Mouse (Mus musculus): ENCODE results near the gene Mgll. TPM values are rescaled to one million over a fixed set of nuclear protein-coding genes. Genes with fewer than 3 reads are reported as not detected.

Mgll gene
- total and polyA plus RNA-seq, 2 experiments = 81.3 to 158 TPM

- no peak for DNase-seq (ENCODE audit: extremely low read depth, low read depth, low spot score)
- Histone ChIP-seq H3K4me3 (ENCODE audit: insufficient read depth, low read depth, low read length) (no peak overlapping the region), H3K4me1 (ENCODE audit: control insufficient read depth, insufficient read depth, low read length) (peaks cover 2% of the 10 kb centered on the region; the same call in 1 of the 2 replicates), H3K27me3 (ENCODE audit: control insufficient read depth, insufficient read depth, low read length) (no peaks in the 10 kb centered on the region), H3K27ac (replicated peaks; ENCODE audit: insufficient read depth, low read depth, low read length) (no peak overlapping the region), H3K79me2 (ENCODE audit: control insufficient read depth, insufficient read depth, low read length) (peaks cover 12% of the 10 kb centered on the region; the same call in 1 of the 2 replicates), H3K36me3 (ENCODE audit: control insufficient read depth, insufficient read depth, low read length) (no peaks in the 10 kb centered on the region), H3K9ac (ENCODE audit: low read depth, low read length) (no peak overlapping the region)
- WGBS = 85% methylated on average over 9 of the region's 9 CpGs
- no peak for TF ChIP-seq POLR2A (IDR thresholded peaks at IDR 0.05; ENCODE audit: extremely low read depth, insufficient read depth, low read length)
- TF ChIP-seq CTCF (IDR thresholded peaks at IDR 0.05; ENCODE audit: low read depth, low read length) = no peak
Measured at GRCm38 (mm10) chr6:88791299-88791698, 67.1 kb downstream of the Mgll start.

DNA sequence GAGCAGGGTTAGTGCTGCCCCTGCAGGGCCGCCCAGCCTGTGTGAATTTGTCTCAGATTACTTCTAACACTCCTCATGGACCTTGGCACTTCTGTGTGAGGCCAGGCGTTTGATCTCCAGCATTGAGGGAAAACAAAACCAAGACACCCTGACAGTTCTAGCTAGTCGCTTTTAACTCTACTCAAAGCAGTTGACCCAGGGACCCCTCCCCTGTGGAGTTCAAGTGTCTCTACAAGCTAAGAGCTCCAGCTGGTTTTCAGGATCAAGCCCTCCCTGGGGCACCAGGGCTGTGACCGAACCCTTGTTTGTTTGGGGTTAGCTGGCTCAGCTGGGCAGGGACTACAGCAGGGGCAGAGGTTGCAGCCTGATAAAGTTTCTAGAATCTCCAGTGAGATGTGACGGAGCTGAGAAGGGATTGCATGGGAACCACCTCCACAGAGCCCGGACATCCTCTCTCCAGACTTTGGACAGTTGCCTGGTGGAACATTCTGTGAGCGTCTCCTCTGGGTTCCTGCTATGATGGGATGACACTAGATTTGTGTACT is 68.0 kb downstream of the Mgll start:
- no peaks in the 10 kb centered on the region for H3K36me3 ChIP-seq (ENCODE audit: control insufficient read depth, insufficient read depth, low read length)
- H3K79me2 ChIP-seq (ENCODE audit: control insufficient read depth, insufficient read depth, low read length) = peaks cover 18% of the 10 kb centered on the region; the same call in 1 of the 2 replicates
- no peak overlapping the region for H3K4me3 ChIP-seq (ENCODE audit: insufficient read depth, low read depth, low read length)
- peak; percentile 39 for DNase-seq (ENCODE audit: extremely low read depth, low read depth, low spot score)
- H3K27ac ChIP-seq (replicated peaks; ENCODE audit: insufficient read depth, low read depth, low read length) = peak overlapping the region; percentile 10; the same call in 1 of the 2 replicates
- H3K27me3 ChIP-seq (ENCODE audit: control insufficient read depth, insufficient read depth, low read length) = no peaks in the 10 kb centered on the region
- 25% methylated on average over 7 of the region's 7 CpGs for WGBS
- H3K9ac ChIP-seq (ENCODE audit: low read depth, low read length) = no peak overlapping the region
- 0 out of 2 replicates have a peak, but pooled peaks cover 2% of the 10 kb centered on the region for H3K4me1 ChIP-seq (ENCODE audit: control insufficient read depth, insufficient read depth, low read length)
- TF ChIP-seq CTCF (IDR thresholded peaks at IDR 0.05; ENCODE audit: low read depth, low read length) = no peak
- TF ChIP-seq POLR2A (IDR thresholded peaks at IDR 0.05; ENCODE audit: extremely low read depth, insufficient read depth, low read length) = no peak

- TF ChIP-seq CTCF (IDR thresholded peaks at IDR 0.05; ENCODE audit: low read depth, low read length) = no peak
- TF ChIP-seq POLR2A (IDR thresholded peaks at IDR 0.05; ENCODE audit: extremely low read depth, insufficient read depth, low read length) = no peak
- 75% methylated on average over 2 of the region's 2 CpGs for WGBS
Measured at GRCm38 (mm10) chr6:88793243-88793642, 69.0 kb downstream of the Mgll start.

GRCm38 (mm10) chr6:88793872-88794271 is 69.7 kb downstream of the Mgll start:
- no peaks in the 10 kb centered on the region for H3K27me3 ChIP-seq (ENCODE audit: control insufficient read depth, insufficient read depth, low read length)
- no peak overlapping the region for H3K27ac ChIP-seq (replicated peaks; ENCODE audit: insufficient read depth, low read depth, low read length)
- no peaks in the 10 kb centered on the region for H3K36me3 ChIP-seq (ENCODE audit: control insufficient read depth, insufficient read depth, low read length)
- H3K4me3 ChIP-seq (ENCODE audit: insufficient read depth, low read depth, low read length) = no peak overlapping the region
- no peak for DNase-seq (ENCODE audit: extremely low read depth, low read depth, low spot score)
- H3K4me1 ChIP-seq (ENCODE audit: control insufficient read depth, insufficient read depth, low read length) = 0 out of 2 replicates have a peak, but pooled peaks cover 2% of the 10 kb centered on the region
- no peak for TF ChIP-seq POLR2A (IDR thresholded peaks at IDR 0.05; ENCODE audit: extremely low read depth, insufficient read depth, low read length)
- no peak for TF ChIP-seq CTCF (IDR thresholded peaks at IDR 0.05; ENCODE audit: low read depth, low read length)
- H3K9ac ChIP-seq (ENCODE audit: low read depth, low read length) = no peak overlapping the region
- 90% methylated on average over 13 of the region's 13 CpGs for WGBS
- H3K79me2 ChIP-seq (ENCODE audit: control insufficient read depth, insufficient read depth, low read length) = peaks cover 18% of the 10 kb centered on the region; the same call in 1 of the 2 replicates

More at GRCm38 (mm10) chr6:88793243-88793642, 69.0 kb downstream of the Mgll start:
- Histone ChIP-seq H3K27me3 (ENCODE audit: control insufficient read depth, insufficient read depth, low read length) (no peaks in the 10 kb centered on the region), H3K27ac (replicated peaks; ENCODE audit: insufficient read depth, low read depth, low read length) (peak overlapping the region; percentile 16; the same call in 1 of the 2 replicates), H3K4me3 (ENCODE audit: insufficient read depth, low read depth, low read length) (no peak overlapping the region), H3K36me3 (ENCODE audit: control insufficient read depth, insufficient read depth, low read length) (no peaks in the 10 kb centered on the region), H3K9ac (ENCODE audit: low read depth, low read length) (no peak overlapping the region), H3K79me2 (ENCODE audit: control insufficient read depth, insufficient read depth, low read length) (peaks cover 18% of the 10 kb centered on the region; the same call in 1 of the 2 replicates), H3K4me1 (ENCODE audit: control insufficient read depth, insufficient read depth, low read length) (0 out of 2 replicates have a peak, but pooled peaks cover 2% of the 10 kb centered on the region)
- DNase-seq (ENCODE audit: extremely low read depth, low read depth, low spot score) = no peak

DNA sequence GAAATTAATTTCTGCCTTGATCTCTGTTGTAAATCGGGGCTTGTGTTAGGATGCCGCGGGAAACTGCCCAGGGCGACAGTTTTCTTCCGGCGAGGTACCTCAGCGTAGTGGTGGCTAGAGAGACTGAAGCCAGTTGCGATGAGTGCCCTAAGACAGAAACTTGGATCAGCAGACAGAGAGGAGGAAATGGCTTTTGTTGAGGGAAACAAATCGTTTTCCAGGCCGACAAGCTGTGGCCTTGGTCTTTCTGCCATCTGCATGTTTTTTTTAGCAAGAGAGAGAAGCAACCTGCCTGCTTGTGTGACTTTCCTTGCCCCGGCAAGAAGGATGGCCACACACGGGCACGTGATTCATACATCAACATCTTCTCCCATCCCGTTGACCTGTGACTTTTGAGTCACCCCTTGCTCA is 70.4 kb downstream of the Mgll start:
- no peak for DNase-seq (ENCODE audit: extremely low read depth, low read depth, low spot score)
- 75% methylated on average over 14 of the region's 14 CpGs for WGBS
- H3K4me3 ChIP-seq (ENCODE audit: insufficient read depth, low read depth, low read length) = no peak overlapping the region
- H3K36me3 ChIP-seq (ENCODE audit: control insufficient read depth, insufficient read depth, low read length) = no peaks in the 10 kb centered on the region
- peaks cover 12% of the 10 kb centered on the region; the same call in 1 of the 2 replicates for H3K79me2 ChIP-seq (ENCODE audit: control insufficient read depth, insufficient read depth, low read length)
- no peaks in the 10 kb centered on the region for H3K27me3 ChIP-seq (ENCODE audit: control insufficient read depth, insufficient read depth, low read length)
- TF ChIP-seq CTCF (IDR thresholded peaks at IDR 0.05; ENCODE audit: low read depth, low read length) (no peak), POLR2A (IDR thresholded peaks at IDR 0.05; ENCODE audit: extremely low read depth, insufficient read depth, low read length) (no peak)
- no peak overlapping the region for H3K9ac ChIP-seq (ENCODE audit: low read depth, low read length)
- 0 out of 2 replicates have a peak, but pooled peaks cover 2% of the 10 kb centered on the region for H3K4me1 ChIP-seq (ENCODE audit: control insufficient read depth, insufficient read depth, low read length)
- no peak overlapping the region for H3K27ac ChIP-seq (replicated peaks; ENCODE audit: insufficient read depth, low read depth, low read length)

GRCm38 (mm10) chr6:88800191-88800590 is 76.0 kb downstream of the Mgll start:
- H3K4me1 ChIP-seq (ENCODE audit: control insufficient read depth, insufficient read depth, low read length) = peaks cover 14% of the 10 kb centered on the region
- TF ChIP-seq POLR2A (IDR thresholded peaks at IDR 0.05; ENCODE audit: extremely low read depth, insufficient read depth, low read length) (no peak), CTCF (IDR thresholded peaks at IDR 0.05; ENCODE audit: low read depth, low read length) (no peak)
- peaks cover 9% of the 10 kb centered on the region; the same call in 1 of the 2 replicates for H3K79me2 ChIP-seq (ENCODE audit: control insufficient read depth, insufficient read depth, low read length)
- H3K36me3 ChIP-seq (ENCODE audit: control insufficient read depth, insufficient read depth, low read length) = peaks cover 3% of the 10 kb centered on the region; the same call in 1 of the 2 replicates
- DNase-seq (ENCODE audit: extremely low read depth, low read depth, low spot score) = no peak
- no peaks in the 10 kb centered on the region for H3K27me3 ChIP-seq (ENCODE audit: control insufficient read depth, insufficient read depth, low read length)
- no peak overlapping the region for H3K27ac ChIP-seq (replicated peaks; ENCODE audit: insufficient read depth, low read depth, low read length)
- 85% methylated on average over 7 of the region's 7 CpGs for WGBS
- no peak overlapping the region for H3K4me3 ChIP-seq (ENCODE audit: insufficient read depth, low read depth, low read length)
- H3K9ac ChIP-seq (ENCODE audit: low read depth, low read length) = no peak overlapping the region
